Mouse (Mus musculus) layer of hippocampus, adult 9-11 months (tissue): ENCODE measurements at regions not wholly inside any gene's neighbourhood (a gene's known extent, or its start where the extent isn't known, plus 50 kb on each side); places are given as distances from the start of the nearest gene placed in this dataset.
"Not testable (repeated sequence)": the region's sequence is repeated elsewhere in the genome, so short reads cannot be mapped to it uniquely, and the experiment has no call there.

Source experiments
- DNase-seq: peaks from one replicate; pipeline ENCODE4 v3.0.0; 2022

GRCm38 (mm10) chr13:83745961-83746360 lies 242.1 kb downstream of the Mef2c start:
- DNase-seq, result no peak

DNA sequence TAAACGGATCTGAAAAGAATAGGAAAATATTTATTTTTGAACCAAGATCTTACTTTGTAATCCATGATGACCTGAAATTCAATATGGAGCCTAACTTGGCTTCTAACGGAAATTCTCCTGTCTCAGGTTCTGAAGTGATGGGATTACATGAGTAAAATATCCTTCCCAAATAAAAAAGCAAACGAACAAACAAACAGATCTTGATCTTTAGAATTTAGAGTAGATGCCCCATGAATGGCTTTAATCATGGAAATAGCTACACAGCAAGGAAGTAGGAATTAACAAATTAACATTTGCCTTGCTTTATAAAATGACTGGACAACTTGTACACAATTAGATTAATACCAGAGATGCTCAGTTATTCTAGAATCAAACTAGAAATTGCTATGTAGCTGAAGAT lies 243.8 kb downstream of the Mef2c start:
- DNase-seq, result no peak

DNA sequence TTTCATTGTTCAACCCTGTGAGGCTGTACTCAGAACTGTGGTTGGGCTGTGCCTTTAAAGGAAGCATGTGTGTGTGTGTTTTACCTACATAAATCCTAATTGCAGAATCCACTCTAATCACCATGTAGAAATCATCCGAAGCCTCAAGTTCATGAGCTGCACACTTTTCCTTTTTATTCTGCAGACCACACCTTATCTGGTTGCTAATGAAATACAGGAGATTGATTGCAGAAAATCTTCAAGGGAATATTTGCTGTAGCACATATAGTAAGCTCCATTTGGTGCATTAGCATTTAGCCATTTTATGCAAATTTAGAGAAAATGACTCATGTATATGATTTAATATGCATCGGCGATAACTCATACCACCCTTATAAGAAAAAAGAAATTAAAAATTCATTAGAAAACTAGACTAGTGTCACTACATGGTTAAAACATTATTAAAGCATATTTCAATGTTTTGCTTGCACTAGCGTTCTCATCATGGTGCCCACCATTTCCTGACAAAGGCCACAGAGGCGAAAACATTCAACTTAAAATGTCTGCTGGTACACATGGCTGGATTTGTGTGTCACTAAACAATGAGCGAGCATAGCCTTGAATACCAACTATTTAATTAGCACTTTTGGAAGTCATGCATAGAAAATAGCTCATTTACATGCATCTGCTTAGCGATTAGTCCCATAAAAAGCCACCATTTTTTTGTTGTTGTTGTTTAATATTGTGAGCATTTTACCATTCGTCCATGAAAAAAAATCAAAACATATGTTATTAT lies 245.7 kb downstream of the Mef2c start:
- no peak for DNase-seq

DNA sequence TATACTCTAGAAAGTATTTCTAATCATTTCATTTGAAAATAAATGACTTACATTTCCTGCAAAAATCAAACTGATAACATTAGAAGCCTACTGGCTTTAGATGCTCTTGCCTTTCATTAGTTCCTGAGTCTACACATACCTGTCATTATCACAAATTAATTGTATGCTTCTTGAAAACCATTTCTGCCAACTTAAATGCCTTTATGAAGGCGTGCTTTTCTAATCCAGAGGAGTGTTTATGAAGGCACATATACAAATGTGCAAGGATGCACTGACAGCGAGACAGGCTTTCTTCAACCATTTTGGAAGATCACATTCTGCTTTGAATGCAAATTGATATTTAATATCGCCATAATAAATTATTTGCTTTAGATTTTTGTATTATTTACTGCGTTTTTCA lies 246.6 kb downstream of the Mef2c start:
- DNase-seq, result no peak

- no peak for DNase-seq
These were observed 256.7 kb downstream of the Mef2c start for GRCm38 (mm10) chr13:83760387-83761170.

GRCm38 (mm10) chr13:83762484-83762883 lies 258.6 kb downstream of the Mef2c start:
- no peak for DNase-seq

GRCm38 (mm10) chr13:83763288-83763687 lies 259.5 kb downstream of the Mef2c start:
- DNase-seq, result not testable (repeated sequence)

GRCm38 (mm10) chr13:83785643-83786042 lies 281.8 kb downstream of the Mef2c start:
- DNase-seq, result no peak

GRCm38 (mm10) chr13:83809535-83809934 lies 305.7 kb downstream of the Mef2c start:
- DNase-seq, result peak; percentile 35

- DNase-seq, result no peak
These were observed 316.5 kb downstream of the Mef2c start for GRCm38 (mm10) chr13:83820291-83820690.

GRCm38 (mm10) chr13:83820721-83821120 lies 316.9 kb downstream of the Mef2c start:
- DNase-seq, result no peak

DNA sequence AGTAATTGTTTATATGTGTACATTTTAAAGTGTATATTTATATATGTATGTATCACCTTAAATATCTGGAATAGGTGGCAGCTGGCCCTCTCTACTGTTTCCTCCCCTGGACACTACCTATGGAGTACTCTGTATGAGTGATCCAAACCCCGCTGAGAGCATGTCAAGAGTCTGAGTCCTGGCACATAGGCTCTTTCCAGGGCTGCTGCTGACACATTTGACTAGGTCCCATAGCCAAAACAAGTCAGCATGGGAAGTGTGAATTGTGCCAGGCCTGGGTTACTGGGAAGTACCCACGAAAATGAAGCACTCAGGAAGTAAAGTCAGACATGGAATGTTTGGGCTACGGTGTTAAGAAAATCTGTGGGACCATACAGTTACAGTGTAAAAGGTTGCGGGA lies 321.1 kb downstream of the Mef2c start:
- DNase-seq, result no peak

DNA sequence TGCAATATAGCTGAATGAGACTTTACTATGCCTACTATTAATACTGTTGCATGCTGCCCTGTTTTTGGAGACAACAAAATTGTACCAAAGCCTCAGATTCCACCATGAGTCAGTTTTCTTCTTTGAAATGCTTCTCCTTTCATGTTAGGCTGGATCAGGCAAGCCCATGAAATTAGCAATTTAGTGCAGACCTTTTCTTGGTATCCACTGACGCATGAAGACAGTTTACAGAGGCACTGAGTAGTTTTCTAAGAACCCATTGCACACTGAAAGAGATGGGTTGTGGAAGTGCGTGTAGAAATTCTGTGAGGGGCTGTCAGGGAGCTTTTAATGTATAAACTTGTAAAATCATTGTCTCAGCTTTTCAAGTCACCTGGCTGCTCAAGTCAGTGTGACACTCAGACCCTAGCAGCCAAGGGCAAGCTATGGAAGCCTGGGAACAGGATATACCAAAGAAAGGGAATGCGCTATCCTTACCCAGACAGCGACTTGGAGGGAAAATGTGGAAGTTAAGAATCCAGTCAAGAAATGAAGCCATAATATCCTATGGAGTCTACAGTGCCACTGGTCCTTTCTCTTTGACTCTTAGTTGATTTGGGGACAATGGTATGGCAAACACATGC lies 323.1 kb downstream of the Mef2c start:
- DNase-seq, result no peak

DNA sequence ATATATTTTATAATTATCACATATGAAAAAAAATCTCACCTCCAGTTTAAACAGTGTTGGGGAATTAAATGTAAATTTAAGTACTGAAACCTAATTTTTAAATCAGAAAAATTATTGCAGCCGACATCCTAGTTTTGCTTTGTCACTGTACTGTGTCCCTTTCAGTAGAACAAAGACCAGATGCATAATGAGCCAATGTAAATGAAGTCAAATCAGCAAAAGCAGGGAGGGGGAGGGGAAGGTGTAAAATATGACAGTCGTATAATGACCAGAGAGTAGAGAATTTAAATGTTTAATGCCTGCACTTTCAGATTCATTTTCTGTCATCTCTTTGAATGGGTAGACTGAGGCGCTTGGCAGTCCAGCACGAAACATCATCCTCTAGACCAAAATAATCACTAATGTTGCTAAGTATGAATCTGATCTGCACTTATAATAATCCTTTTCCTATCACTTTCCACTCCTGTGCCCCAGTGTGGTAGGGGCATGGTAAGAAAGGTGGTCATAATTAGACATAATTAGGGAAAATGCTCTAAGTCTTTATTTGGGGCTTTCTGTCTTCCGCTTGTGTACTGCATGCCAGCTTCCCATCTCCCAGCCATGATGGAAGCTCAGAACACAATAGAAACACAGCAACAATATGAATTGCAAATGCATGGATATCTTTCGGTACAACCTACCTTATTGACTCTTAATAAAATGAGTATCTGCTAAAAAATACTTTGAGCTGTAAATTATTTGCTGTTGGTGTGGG lies 356.0 kb upstream of the Tmem161b start:
- no peak for DNase-seq

DNA sequence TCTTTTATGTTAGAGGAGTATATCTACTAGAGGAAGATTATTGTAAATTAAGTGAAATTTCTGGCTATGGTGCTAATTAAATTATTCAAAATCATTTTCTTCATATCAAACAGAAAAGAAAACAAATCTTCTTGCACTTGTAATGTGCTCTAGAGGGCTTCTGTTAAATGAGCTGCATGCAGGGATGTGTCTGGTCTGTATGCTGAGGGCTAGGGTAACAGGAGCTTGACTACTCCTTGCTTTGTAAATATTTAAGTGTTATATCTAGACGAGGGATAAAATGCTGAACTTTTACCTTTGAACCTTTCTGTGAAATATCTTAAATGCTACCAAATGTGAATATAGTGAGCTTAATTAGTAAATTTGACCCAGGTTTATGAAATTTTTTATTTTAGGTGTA lies 354.9 kb upstream of the Tmem161b start:
- no peak for DNase-seq

DNA sequence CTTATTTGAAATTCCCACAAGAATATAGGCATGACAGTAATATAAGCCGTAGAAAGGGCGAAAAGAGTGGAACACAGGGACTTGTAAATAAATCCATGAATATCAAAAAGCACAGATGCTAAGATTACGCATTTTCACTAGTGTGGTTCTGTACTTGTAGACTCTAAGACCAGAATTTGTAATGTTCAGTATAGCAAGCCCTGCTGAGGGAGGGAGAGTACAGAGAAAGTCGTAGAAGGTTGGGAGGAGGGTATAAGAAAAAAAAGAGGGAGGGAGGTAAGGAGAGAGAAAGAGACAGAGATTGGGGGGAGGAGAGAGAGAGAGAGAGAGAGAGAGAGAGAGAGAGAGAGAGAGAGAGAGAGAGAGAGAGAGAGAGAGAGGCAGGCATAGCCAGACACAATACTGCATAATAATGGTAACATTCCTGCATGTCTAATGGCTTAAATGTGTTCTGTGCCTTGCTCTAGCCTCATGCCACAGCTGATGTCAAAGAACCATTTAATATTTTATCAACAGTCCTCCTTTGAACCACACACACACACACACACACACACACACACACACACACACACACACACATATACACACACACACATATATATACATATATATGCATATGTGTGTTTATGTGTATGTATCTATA lies 354.1 kb upstream of the Tmem161b start:
- no peak for DNase-seq

GRCm38 (mm10) chr13:83868922-83869321 lies 353.2 kb upstream of the Tmem161b start:
- no peak for DNase-seq

- no peak for DNase-seq
These were observed 349.8 kb upstream of the Tmem161b start for GRCm38 (mm10) chr13:83872143-83872819.

DNA sequence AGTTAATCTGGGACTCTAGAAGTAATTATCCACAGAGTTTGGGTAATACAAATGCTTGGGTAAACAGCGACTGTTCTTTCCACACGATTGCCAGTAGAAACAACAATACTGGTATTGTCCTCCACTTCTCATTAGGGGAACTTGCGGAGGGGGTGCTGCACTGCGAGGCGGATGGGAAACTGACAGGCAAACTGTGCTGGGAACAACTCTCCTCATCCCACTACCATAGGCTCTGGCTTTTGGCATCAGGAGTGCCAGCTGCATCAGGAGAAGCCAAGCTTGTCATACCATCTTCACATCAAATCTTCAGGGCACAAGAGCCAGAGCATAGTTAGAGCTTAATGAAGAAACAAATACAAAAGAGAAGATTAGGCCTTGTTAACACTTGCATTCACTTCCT lies 349.2 kb upstream of the Tmem161b start:
- peak; percentile 60 for DNase-seq

DNA sequence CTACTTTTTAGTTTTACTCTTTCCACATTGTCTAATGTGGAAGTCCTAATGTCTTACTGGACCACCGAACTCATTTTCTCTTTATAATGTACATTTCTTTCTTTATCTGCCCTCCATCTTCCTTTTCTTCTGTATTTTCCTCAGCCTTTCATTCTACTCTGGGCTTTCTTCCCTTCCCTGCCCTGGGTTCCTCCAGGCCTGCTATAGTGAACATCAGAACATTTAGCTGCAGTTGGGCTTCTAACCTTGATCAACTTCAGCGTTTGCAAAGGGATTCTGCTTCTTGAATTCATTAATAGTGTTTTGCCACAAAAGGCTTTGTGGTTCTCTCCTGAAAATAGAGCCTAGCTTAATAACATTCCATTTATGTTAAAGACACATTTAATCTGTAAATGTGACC lies 342.5 kb upstream of the Tmem161b start:
- DNase-seq, result no peak

- DNase-seq, result no peak
These were observed 341.8 kb upstream of the Tmem161b start for GRCm38 (mm10) chr13:83880305-83880704.

DNA sequence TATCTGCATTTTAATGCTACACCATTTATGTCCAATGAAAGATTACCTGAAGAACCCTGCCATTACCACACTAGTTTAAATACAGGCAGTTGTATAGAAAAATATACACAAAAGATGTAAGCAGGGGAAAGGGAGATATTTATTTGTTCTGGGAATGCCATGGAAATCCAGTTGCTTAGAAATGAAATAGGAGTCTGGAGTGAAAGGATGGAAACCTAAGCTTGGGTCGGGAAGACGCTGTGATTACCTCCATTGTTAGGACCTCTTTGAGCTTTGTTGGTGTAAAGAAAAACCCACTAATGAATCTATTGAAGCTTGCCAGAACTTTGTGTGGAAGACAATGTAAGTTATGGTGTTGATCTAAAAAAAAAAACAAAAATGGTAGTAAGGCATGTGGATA lies 341.3 kb upstream of the Tmem161b start:
- DNase-seq, result no peak
